Mouse (Mus musculus): ENCODE data around the gene Sertad2.
A peak's percentile ranks its signal among the peaks of the same experiment; 100 is the strongest.

The Sertad2 gene

DNA sequence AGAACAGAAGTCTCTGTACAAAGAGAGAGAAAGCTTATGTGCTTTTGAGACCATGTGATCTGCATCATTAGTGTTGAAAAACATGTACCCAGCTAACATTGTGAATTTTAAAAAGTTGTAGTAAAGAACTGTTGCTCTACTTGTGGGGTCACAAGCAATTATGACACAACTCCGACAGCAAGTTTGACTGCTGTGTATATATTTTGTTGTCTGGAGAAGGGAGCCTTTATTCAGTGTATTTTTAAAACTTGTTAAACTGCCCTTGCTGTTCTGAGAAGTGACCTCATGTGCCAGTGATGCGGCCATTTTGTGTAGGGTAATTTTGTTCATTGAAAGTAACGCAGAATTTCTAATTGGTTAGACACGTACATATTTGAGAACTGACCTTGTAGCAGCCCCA, 61.1 kb downstream of the Sertad2 start:
- no peak for DNase-seq (ENCODE audit: low spot score)

DNA sequence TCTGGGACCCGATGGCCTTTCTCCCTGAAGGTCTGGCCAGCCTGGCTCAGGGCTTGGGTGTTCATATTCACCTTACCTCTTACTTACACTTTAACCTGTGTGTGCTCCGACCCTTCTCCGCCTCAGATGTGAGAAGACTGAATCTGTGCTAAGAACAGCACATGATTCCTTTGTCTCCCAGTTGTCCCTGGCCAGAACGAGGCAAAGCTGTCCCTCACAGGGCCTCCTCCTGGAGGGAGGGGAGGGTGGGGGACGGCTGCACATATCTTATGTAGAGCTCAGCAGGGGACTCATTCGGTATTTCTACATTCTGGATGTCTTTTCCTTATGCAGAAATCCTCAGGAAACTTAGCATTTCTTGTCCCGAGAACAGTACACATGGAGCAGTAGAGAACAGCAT, 62.6 kb downstream of the Sertad2 start:
- DNase-seq (ENCODE audit: low spot score): no peak

GRCm38 (mm10) chr11:20608442-20608841, 65.4 kb downstream of the Sertad2 start:
- peak; percentile 16 for DNase-seq (ENCODE audit: low spot score)

DNA sequence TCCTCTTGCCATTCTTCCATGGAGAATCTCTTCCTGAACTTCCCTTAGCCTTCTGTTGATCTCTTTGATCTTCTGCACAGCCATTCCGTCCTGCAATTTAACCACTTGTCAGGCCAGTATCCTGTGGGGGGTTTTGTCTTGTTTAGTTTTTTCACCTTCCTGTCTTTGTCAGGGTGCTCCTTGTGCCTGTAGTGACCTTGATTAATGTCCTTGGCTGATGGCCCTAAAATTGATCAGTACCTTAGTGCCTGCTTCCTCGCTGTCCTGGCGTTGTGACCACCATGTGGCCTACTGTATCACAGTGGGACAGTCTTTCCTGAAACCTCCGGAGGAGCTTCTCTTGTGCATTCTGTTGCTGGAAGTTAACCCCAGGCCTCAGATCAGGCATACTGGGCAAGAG, 70.2 kb downstream of the Sertad2 start:
- DNase-seq (ENCODE audit: low spot score): no peak

GRCm38 (mm10) chr11:20616103-20616502, 73.0 kb downstream of the Sertad2 start:
- no peak for DNase-seq (ENCODE audit: low spot score)

- DNase-seq (ENCODE audit: low spot score): no peak
These were observed 84.1 kb downstream of the Sertad2 start for GRCm38 (mm10) chr11:20627146-20627545.

DNA sequence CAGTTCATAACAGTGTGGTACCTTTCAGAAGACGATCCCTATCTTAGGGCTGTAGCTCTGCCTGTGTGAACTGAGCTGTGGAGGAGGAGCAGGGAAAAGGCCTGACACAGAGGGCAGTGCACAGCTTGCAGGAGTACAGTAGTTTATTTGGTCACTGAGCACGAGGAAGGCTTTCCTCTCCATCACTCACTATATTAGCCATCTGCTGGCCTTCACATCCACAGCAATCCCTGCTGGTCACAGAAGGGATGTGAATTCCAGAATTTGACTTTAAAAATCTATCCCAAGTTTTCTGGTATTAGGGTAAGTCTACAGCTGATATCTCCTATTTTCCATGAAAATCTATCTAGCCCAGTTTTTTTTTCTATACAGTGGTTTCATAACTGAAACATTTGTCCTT, 85.2 kb downstream of the Sertad2 start:
- DNase-seq (ENCODE audit: low spot score): no peak

DNA sequence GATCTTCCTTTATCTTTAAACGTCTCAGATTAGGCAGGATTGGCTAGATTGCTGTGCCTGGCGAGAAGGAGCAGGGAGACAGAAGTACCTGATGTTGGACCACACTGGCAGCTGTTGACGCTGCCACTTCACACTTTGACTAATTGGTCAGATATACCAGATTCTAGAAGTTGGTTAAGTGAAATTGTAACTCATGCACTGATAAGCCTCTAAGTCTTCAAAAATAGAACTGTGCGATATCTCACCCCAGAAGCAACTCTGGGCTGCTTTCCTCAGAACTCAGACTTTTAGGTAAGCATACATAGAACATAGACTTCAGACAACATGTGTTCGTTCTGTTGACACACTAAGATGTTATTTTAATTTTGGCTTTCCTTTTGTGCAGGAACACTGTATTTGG, 86.6 kb downstream of the Sertad2 start:
- no peak for DNase-seq (ENCODE audit: low spot score)

DNA sequence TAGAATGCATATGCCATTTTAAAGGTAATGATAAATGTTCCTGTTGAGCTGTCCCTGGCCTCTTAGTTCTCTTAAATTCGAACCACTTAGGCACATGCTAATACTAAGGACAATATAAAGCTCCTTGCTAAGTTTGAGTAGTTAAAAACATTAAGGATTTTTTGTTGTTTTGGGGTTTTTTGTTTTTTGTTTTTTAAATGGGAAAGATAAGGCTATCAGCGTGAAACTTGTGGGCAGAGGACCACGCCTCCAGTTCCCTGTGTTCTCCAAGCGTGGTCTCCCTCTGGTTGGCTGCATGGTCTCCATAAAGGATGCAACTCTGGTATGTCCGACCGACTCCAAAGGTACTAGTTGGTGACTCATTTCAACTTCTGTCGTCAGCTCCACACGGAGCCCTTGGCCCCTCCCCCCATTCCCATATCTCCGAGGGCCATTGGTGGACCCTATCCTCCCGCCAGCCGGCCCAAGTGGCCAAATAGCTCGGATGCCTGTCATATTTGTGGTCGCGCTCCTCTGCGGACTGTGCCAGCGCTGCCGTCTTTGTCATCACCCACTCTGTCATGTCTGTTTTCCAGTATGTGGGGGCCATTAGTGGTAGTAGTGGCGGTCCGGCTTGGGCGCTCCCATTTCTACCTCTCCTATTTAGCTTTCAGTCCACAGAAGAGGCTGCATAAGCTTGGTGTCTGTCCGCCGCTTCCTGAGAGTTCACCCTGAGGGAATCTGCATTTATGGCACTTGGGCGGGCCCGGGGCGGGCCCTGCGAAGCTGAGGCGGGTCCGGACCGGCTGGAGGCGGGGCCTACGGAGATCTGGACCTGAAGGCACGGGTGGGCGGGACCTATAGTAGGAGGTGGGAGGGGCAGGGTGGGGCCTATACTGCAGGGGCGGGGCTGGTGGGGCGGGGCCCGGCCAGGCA, 88.2 kb downstream of the Sertad2 start:
- peak; percentile 97 for DNase-seq (ENCODE audit: low spot score)

GRCm38 (mm10) chr11:20631941-20632618, 89.0 kb downstream of the Sertad2 start:
- peak; percentile 68 for DNase-seq (ENCODE audit: low spot score)

GRCm38 (mm10) chr11:20632619-20632965, 89.5 kb downstream of the Sertad2 start:
- no peak for DNase-seq (ENCODE audit: low spot score)

GRCm38 (mm10) chr11:20634543-20634942, 91.5 kb downstream of the Sertad2 start:
- DNase-seq (ENCODE audit: low spot score): no peak

DNA sequence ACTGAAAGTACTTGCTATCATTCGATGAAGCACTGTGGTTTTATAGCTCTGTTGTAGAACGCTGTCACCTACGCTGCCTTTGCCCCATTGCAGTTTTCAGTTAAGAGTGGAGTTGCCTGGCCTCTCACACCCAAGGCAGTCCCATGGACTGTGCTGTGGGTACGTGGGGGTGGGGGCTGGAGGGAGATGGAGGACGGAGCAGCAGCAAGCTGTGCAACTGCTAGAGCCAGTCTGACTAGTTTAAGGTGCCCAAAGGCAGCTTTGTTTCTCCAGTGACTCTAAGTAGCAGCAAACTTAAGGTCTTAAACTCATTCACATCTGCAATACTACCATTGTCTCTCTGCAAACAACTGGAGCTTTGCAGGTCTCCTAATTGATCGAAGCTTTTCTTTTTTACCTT, 92.6 kb downstream of the Sertad2 start:
- DNase-seq (ENCODE audit: low spot score): no peak

DNA sequence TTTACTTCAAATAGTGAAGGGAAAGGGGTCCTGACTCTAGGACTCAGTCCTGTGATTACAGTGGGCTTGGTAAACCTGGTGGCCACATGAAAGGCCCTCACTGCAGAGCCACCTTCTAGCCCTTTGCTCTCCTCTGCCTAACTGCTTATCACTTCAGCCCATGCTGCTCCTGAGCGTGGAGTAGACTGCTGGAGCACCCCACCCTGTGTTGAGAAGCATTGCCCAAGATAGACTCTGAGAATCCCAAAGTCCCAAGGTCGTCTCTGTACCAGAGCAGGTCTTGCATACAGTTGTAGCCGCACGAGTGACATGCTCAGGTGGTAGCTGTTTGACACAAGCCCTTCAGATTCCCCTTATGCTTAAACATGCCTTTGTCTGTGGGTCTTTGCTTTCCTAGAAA, 93.1 kb downstream of the Sertad2 start:
- no peak for DNase-seq (ENCODE audit: low spot score)

DNA sequence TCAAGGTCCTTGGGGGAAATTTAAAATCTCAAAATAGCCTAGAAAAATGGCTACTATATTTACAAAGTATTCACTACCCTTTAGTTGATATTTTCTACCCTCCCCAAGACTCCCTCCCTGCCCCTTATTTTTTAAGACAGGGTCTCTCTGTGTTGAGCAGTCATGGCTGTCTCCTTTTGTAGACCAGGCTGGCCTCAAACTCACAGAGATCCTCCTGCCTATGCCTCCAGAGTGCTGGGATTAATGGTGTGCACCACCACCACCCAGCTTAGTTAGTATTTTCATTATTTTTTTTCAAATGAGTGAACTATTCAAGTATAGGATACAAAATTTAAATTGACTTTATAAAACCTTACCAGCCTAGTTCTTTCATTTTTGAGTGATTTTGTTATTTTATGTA, 94.0 kb downstream of the Sertad2 start:
- no peak for DNase-seq (ENCODE audit: low spot score)

DNA sequence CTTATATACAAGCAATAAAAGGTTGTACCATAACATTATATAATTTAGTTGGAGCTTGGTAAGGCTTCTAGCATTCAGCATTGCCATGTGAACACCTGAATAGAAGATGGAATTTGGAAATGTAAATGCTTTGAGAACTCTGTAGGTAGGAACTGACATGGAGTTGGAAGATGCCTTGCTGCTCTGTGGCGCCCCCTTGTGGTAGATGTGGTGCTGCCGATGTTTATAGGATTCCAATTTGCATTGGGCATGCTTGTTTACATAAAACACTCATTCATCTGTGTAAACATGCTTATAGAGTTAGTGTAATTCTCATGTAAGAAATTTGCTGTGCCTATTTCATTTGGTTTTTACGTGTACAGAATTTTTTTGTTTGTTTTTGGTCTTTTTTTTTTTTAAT, 95.8 kb downstream of the Sertad2 start:
- DNase-seq (ENCODE audit: low spot score): peak; percentile 82

- DNase-seq (ENCODE audit: low spot score): no peak
These were observed 96.9 kb downstream of the Sertad2 start for GRCm38 (mm10) chr11:20639918-20640447.

GRCm38 (mm10) chr11:20642321-20642720, 99.3 kb downstream of the Sertad2 start:
- no peak for DNase-seq (ENCODE audit: low spot score)

DNA sequence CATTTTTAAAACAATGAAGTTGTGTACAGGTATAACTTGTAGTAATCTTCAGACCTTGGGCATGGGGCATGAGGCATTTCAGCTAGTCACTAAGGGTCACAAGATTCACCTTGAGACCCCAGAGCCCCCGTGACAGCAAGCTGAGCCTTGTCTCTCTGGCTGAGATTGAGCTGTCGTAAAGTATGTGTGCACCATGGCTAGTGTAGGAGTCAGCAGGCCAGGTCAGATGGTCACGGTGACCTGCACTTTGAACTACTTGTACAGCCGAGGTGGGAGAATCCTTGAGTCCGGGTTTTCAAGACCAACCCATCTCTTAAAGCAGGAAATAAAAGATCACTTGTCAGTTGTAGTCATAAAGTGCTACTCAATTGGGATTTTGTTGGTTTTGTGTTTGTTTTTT, 100.1 kb downstream of the Sertad2 start:
- no peak for DNase-seq (ENCODE audit: low spot score)

- DNase-seq (ENCODE audit: low spot score): no peak
These were observed 101.1 kb downstream of the Sertad2 start for GRCm38 (mm10) chr11:20644166-20644565.

- no peak for DNase-seq (ENCODE audit: low spot score)
These were observed 101.8 kb downstream of the Sertad2 start for GRCm38 (mm10) chr11:20644872-20645271.

- no peak for DNase-seq (ENCODE audit: low spot score)
These were observed 102.5 kb downstream of the Sertad2 start for GRCm38 (mm10) chr11:20645521-20645920.

- DNase-seq (ENCODE audit: low spot score): no peak
These were observed 103.1 kb downstream of the Sertad2 start for GRCm38 (mm10) chr11:20646142-20646541.

Data from layer of hippocampus, adult 11-12 months (tissue).